Mouse (Mus musculus): ENCODE results near the gene Prokr1. TPM values are rescaled to one million over a fixed set of nuclear protein-coding genes. Genes with fewer than 3 reads are reported as not detected.

Gene Prokr1
- polyA plus RNA-seq, 1 experiment from 2014 or later = 7.8 TPM

- ATAC-seq (ENCODE audit: insufficient number of reproducible peaks, low FRiP score, low TSS enrichment, low read depth) = peak; percentile 80
- WGBS = 54% methylated on average over 9 of the region's 9 CpGs
- H3K4me3 ChIP-seq (replicated peaks) = no peak overlapping the region
Measured at GRCm38 (mm10) chr6:87567686-87568593, 22.6 kb downstream of the Prokr1 start.

GRCm38 (mm10) chr6:87565166-87565565 lies 25.4 kb downstream of the Prokr1 start:
- no peak overlapping the region for H3K4me2 ChIP-seq (replicated peaks)
- no peaks in the 10 kb centered on the region for H3K27me3 ChIP-seq
- no peaks in the 10 kb centered on the region for H3K36me3 ChIP-seq
- H3K4me3 ChIP-seq (replicated peaks) = no peak overlapping the region
- 54% methylated on average over 5 of the region's 5 CpGs for WGBS
- ATAC-seq (ENCODE audit: insufficient number of reproducible peaks, low FRiP score, low TSS enrichment, low read depth) = no peak
- no peaks in the 10 kb centered on the region for H3K9me3 ChIP-seq (replicated peaks)
- 0 out of 2 replicates have a peak, but pooled peaks cover 2% of the 10 kb centered on the region for H3K4me1 ChIP-seq
- H3K27ac ChIP-seq (replicated peaks) = no peak overlapping the region
- no peak overlapping the region for H3K9ac ChIP-seq

More at GRCm38 (mm10) chr6:87567686-87568593, 22.6 kb downstream of the Prokr1 start:
- 0 out of 2 replicates have a peak overlapping the region, but pooled peaks have one; percentile 34 for H3K27ac ChIP-seq (replicated peaks)
- H3K4me2 ChIP-seq (replicated peaks) = no peak overlapping the region
- no peak overlapping the region for H3K9ac ChIP-seq
- H3K4me1 ChIP-seq = 0 out of 2 replicates have a peak, but pooled peaks cover 2% of the 10 kb centered on the region
- H3K9me3 ChIP-seq (replicated peaks) = no peaks in the 10 kb centered on the region
- no peaks in the 10 kb centered on the region for H3K27me3 ChIP-seq
- no peaks in the 10 kb centered on the region for H3K36me3 ChIP-seq

- H3K4me3 ChIP-seq (replicated peaks) = no peak overlapping the region
Measured at GRCm38 (mm10) chr6:87564356-87564755, 26.2 kb downstream of the Prokr1 start.

GRCm38 (mm10) chr6:87553724-87554123 lies 36.8 kb downstream of the Prokr1 start:
- no peak for ATAC-seq (ENCODE audit: insufficient number of reproducible peaks, low FRiP score, low TSS enrichment, low read depth)
- WGBS = 77% methylated on average over 3 of the region's 3 CpGs

More at GRCm38 (mm10) chr6:87564356-87564755, 26.2 kb downstream of the Prokr1 start:
- Histone ChIP-seq H3K27me3 (no peaks in the 10 kb centered on the region), H3K4me2 (replicated peaks) (no peak overlapping the region), H3K9me3 (replicated peaks) (no peaks in the 10 kb centered on the region), H3K36me3 (no peaks in the 10 kb centered on the region), H3K4me1 (0 out of 2 replicates have a peak, but pooled peaks cover 2% of the 10 kb centered on the region), H3K27ac (replicated peaks) (no peak overlapping the region), H3K9ac (no peak overlapping the region)
- WGBS = 88% methylated on average over 4 of the region's 4 CpGs
- ATAC-seq (ENCODE audit: insufficient number of reproducible peaks, low FRiP score, low TSS enrichment, low read depth) = no peak

GRCm38 (mm10) chr6:87552054-87552807 lies 38.3 kb downstream of the Prokr1 start:
- no peak overlapping the region for H3K4me3 ChIP-seq (replicated peaks)
- no peaks in the 10 kb centered on the region for H3K9me3 ChIP-seq (replicated peaks)
- no peaks in the 10 kb centered on the region for H3K4me1 ChIP-seq
- H3K36me3 ChIP-seq = no peaks in the 10 kb centered on the region
- H3K4me2 ChIP-seq (replicated peaks) = no peak overlapping the region
- no peak for ATAC-seq (ENCODE audit: insufficient number of reproducible peaks, low FRiP score, low TSS enrichment, low read depth)
- H3K9ac ChIP-seq = no peak overlapping the region
- no peaks in the 10 kb centered on the region for H3K27me3 ChIP-seq
- 39% methylated on average over 7 of the region's 7 CpGs for WGBS
- H3K27ac ChIP-seq (replicated peaks) = no peak overlapping the region

More at GRCm38 (mm10) chr6:87553724-87554123, 36.8 kb downstream of the Prokr1 start:
- Histone ChIP-seq H3K4me3 (replicated peaks) (no peak overlapping the region), H3K36me3 (no peaks in the 10 kb centered on the region), H3K4me2 (replicated peaks) (no peak overlapping the region), H3K9ac (no peak overlapping the region), H3K27me3 (no peaks in the 10 kb centered on the region), H3K9me3 (replicated peaks) (no peaks in the 10 kb centered on the region), H3K4me1 (no peaks in the 10 kb centered on the region), H3K27ac (replicated peaks) (no peak overlapping the region)

- H3K9me3 ChIP-seq (replicated peaks) = peaks cover 6% of the 10 kb centered on the region; the same call in 1 of the 2 replicates
- H3K4me1 ChIP-seq = no peaks in the 10 kb centered on the region
- no peak overlapping the region for H3K9ac ChIP-seq
- no peak overlapping the region for H3K4me2 ChIP-seq (replicated peaks)
- ATAC-seq (ENCODE audit: insufficient number of reproducible peaks, low FRiP score, low TSS enrichment, low read depth) = no peak
- no peaks in the 10 kb centered on the region for H3K27me3 ChIP-seq
- H3K4me3 ChIP-seq (replicated peaks) = no peak overlapping the region
- no peak overlapping the region for H3K27ac ChIP-seq (replicated peaks)
- H3K36me3 ChIP-seq = no peaks in the 10 kb centered on the region
- WGBS = 87% methylated on average over 7 of the region's 7 CpGs
Measured at GRCm38 (mm10) chr6:87547836-87548235, 42.7 kb downstream of the Prokr1 start.

GRCm38 (mm10) chr6:87547431-87547830 lies 43.1 kb downstream of the Prokr1 start:
- H3K36me3 ChIP-seq = no peaks in the 10 kb centered on the region
- H3K9me3 ChIP-seq (replicated peaks) = peaks cover 6% of the 10 kb centered on the region; the same call in 1 of the 2 replicates
- H3K4me1 ChIP-seq = no peaks in the 10 kb centered on the region
- ATAC-seq (ENCODE audit: insufficient number of reproducible peaks, low FRiP score, low TSS enrichment, low read depth) = no peak
- 75% methylated on average over 4 of the region's 4 CpGs for WGBS
- no peak overlapping the region for H3K4me3 ChIP-seq (replicated peaks)
- H3K4me2 ChIP-seq (replicated peaks) = no peak overlapping the region
- H3K27ac ChIP-seq (replicated peaks) = no peak overlapping the region
- H3K27me3 ChIP-seq = no peaks in the 10 kb centered on the region
- H3K9ac ChIP-seq = no peak overlapping the region

- H3K9ac ChIP-seq = no peak overlapping the region
- 26% methylated on average over 1 of the region's 1 CpGs for WGBS
- H3K4me3 ChIP-seq (replicated peaks) = no peak overlapping the region
- H3K9me3 ChIP-seq (replicated peaks) = peaks cover 6% of the 10 kb centered on the region; the same call in 1 of the 2 replicates
- H3K36me3 ChIP-seq = no peaks in the 10 kb centered on the region
- no peak overlapping the region for H3K27ac ChIP-seq (replicated peaks)
- no peaks in the 10 kb centered on the region for H3K27me3 ChIP-seq
- H3K4me1 ChIP-seq = no peaks in the 10 kb centered on the region
- no peak overlapping the region for H3K4me2 ChIP-seq (replicated peaks)
- ATAC-seq (ENCODE audit: insufficient number of reproducible peaks, low FRiP score, low TSS enrichment, low read depth) = no peak
Measured at GRCm38 (mm10) chr6:87545331-87546217, 45.0 kb downstream of the Prokr1 start.

- Histone ChIP-seq H3K9me3 (replicated peaks) (peaks cover 6% of the 10 kb centered on the region; the same call in 1 of the 2 replicates), H3K4me3 (replicated peaks) (no peak overlapping the region), H3K27ac (replicated peaks) (no peak overlapping the region), H3K4me1 (no peaks in the 10 kb centered on the region), H3K9ac (no peak overlapping the region), H3K27me3 (no peaks in the 10 kb centered on the region), H3K4me2 (replicated peaks) (no peak overlapping the region), H3K36me3 (no peaks in the 10 kb centered on the region)
- ATAC-seq (ENCODE audit: insufficient number of reproducible peaks, low FRiP score, low TSS enrichment, low read depth) = no peak
- WGBS = 54% methylated on average over 9 of the region's 9 CpGs
Measured at GRCm38 (mm10) chr6:87542027-87542426, 48.5 kb downstream of the Prokr1 start.

- Histone ChIP-seq H3K4me2 (replicated peaks) (no peak overlapping the region), H3K4me1 (no peaks in the 10 kb centered on the region), H3K4me3 (replicated peaks) (no peak overlapping the region), H3K36me3 (no peaks in the 10 kb centered on the region), H3K27ac (replicated peaks) (no peak overlapping the region), H3K27me3 (no peaks in the 10 kb centered on the region), H3K9ac (no peak overlapping the region), H3K9me3 (replicated peaks) (peaks cover under 1% of the 10 kb centered on the region; the same call in 1 of the 2 replicates)
- 0 out of 2 replicates have a peak, but pooled peaks have one; percentile 34 for ATAC-seq (ENCODE audit: insufficient number of reproducible peaks, low FRiP score, low TSS enrichment, low read depth)
- 77% methylated on average over 6 of the region's 6 CpGs for WGBS
Measured at GRCm38 (mm10) chr6:87541171-87541571, 49.4 kb downstream of the Prokr1 start.
